Mouse (Mus musculus) ES-E14 (cell line): ENCODE measurements around the gene Dnah7b. TPM values are rescaled to one million over a fixed set of nuclear protein-coding genes. Genes with fewer than 3 reads are reported as not detected.
"Not testable (repeated sequence)": the region's sequence is repeated elsewhere in the genome, so short reads cannot be mapped to it uniquely, and the experiment has no call there.

Experiments used
- DNase-seq: peaks from one replicate; pipeline ENCODE4 v3.0.0-alpha.2; 2013; ENCODE audit warnings: low read depth, low spot score
- H3K27ac ChIP-seq: 2 replicates; pipeline ENCODE4 v1.5.1; 2012; ENCODE audit warnings: low read depth, mild to moderate bottlenecking, low read length, moderate library complexity, mixed read lengths; ENCODE audit not compliant: poor library complexity, insufficient read depth, severe bottlenecking
- H3K36me3 ChIP-seq: 2 replicates; pipeline ENCODE4 v1.6.1; 2012; ENCODE audit warnings: mild to moderate bottlenecking, low read length, moderate library complexity, mixed read lengths; ENCODE audit not compliant: control insufficient read depth, poor library complexity, insufficient read depth, severe bottlenecking
- H3K4me1 ChIP-seq, 2 experiments: fragments of 150-350 bp in 1 of 2; sonication (generic) in 1 of 2; 2 replicates each; pipeline ENCODE4 v1.6.1; 2012; ENCODE audit warnings: low read length in 2 of 2, mild to moderate bottlenecking in 1 of 2, mixed read lengths in 1 of 2; ENCODE audit not compliant: control insufficient read depth in 2 of 2, insufficient read depth in 2 of 2, poor library complexity in 1 of 2
- H3K4me3 ChIP-seq, 2 experiments: fragments of 150-350 bp in 1 of 2; sonication (generic) in 1 of 2; 2 replicates each; pipeline ENCODE4 v1.5.1; 2012; ENCODE audit warnings: low read length in 2 of 2, low read depth in 1 of 2, mild to moderate bottlenecking in 1 of 2, mixed read lengths in 1 of 2; ENCODE audit not compliant: insufficient read depth in 1 of 2, poor library complexity in 1 of 2, severe bottlenecking in 1 of 2
- H3K9ac ChIP-seq: 2 replicates; pipeline ENCODE4 v1.6.1; 2012; ENCODE audit warnings: low read depth, mild to moderate bottlenecking, low read length, mixed read lengths; ENCODE audit not compliant: poor library complexity, insufficient read depth, severe bottlenecking
- H3K9me3 ChIP-seq: fragments of 150-350 bp; sonication (generic); 2 replicates; pipeline ENCODE4 v1.6.1; 2012; ENCODE audit warnings: low read depth, mild to moderate bottlenecking, low read length; ENCODE audit not compliant: control insufficient read depth, insufficient read depth
- CHD2 ChIP-seq: IDR thresholded peaks from 2 replicates; pipeline ENCODE4 v1.6.1; 2014; ENCODE audit warnings: mild to moderate bottlenecking, low read depth, low read length, inconsistent platforms
- ZC3H11A ChIP-seq: IDR thresholded peaks from 2 replicates; pipeline ENCODE4 v1.6.1; 2012; ENCODE audit warnings: low read depth, mild to moderate bottlenecking, inconsistent platforms, low read length, borderline replicate concordance
- ZNF384 ChIP-seq: IDR thresholded peaks from 2 replicates; pipeline ENCODE4 v1.6.1; 2012; ENCODE audit warnings: low read depth, low read length, inconsistent platforms
- in situ Hi-C, 2 experiments: fragments of 600-800 bp; cut with MboI; formaldehyde crosslinking; loops; one replicate each; pipeline ENCODE4 v1.15.1; 2025; ENCODE audit warnings: low sequenced_read_pairs in 2 of 2, inconsistent platforms in 1 of 2; ENCODE audit not compliant: unreplicated experiment in 2 of 2
- total RNA-seq: library from RNA; depleted of rRNA; stranded (reverse); fragments of 300-350 nt; gene quantifications from 2 replicates; pipeline ENCODE4 v1.2.3, GENCODE M21; 2012

Dnah7b gene
- total RNA-seq, 1 experiment, result 0.22 TPM

DNA sequence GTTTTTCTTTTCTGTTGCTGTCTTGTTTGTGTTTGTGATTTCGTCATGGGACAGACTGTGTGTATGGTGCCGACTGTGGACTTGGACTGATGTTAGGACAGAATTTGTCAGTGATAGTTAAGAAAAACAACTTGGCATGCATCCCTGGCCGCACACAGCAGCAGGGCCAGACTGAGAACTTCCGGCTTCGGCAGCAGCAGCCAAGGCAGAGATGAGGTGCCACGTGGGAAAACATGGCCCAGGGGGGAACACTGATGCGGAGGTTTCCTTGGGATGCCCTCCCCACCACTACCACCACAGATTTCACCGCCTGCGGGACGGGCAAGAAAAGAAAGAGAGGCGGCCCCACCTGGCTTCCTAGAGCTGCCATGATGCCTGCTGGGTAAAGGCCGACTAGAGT lies 205.8 kb downstream of the Dnah7b start:
- no peak for DNase-seq
- TF ChIP-seq CHD2 (no peak), ZNF384 (no peak), ZC3H11A (no peak)
- Histone ChIP-seq H3K9me3 (no peaks in the 10 kb centered on the region), H3K27ac (no peak overlapping the region), H3K36me3 (no peaks in the 10 kb centered on the region), H3K4me1 (no peaks in the 10 kb centered on the region), H3K4me3 (no peak overlapping the region), H3K9ac (no peak overlapping the region)
- in situ Hi-C loops, result no loop called here

DNA sequence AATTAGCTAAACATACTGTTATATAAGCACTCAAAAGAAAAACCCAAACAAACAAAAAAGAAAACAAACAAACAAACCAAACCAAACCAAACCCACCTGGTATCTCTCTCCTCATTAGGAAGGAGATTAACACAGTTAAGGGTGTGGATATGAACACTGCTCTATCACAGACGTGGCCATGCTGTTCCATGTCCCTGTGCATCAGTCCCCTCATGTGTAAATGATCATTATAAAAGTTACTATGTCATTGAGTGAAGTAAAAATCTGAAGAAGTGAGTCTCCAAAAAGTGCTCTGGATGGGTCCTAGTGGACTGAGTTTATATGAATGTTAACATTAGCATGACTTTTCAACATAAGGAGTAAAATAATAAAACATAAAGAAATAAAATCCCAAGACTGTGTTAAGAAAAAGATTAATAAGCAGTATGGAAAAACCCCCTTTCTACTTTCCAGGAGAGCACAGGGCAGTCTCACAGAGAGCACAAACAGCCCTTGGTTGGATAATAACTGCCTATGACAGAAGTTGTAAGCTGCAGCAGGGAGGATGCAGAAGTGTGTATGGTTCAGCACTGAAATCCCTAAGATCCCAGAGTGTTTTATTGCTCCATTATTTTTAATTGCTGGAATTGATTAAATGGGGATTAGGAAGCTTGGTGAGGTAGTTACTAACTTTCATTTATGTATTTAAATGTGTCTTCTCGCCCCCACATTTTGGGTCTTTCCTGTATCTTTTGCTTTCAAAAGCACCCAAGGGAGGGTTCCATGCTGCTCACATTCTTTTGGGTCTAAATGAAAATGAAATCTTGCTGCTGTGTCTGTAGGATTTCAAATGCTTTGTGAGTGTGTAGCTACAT lies 212.2 kb downstream of the Dnah7b start:
- in situ Hi-C loops, DNase-seq: not testable (repeated sequence)

DNA sequence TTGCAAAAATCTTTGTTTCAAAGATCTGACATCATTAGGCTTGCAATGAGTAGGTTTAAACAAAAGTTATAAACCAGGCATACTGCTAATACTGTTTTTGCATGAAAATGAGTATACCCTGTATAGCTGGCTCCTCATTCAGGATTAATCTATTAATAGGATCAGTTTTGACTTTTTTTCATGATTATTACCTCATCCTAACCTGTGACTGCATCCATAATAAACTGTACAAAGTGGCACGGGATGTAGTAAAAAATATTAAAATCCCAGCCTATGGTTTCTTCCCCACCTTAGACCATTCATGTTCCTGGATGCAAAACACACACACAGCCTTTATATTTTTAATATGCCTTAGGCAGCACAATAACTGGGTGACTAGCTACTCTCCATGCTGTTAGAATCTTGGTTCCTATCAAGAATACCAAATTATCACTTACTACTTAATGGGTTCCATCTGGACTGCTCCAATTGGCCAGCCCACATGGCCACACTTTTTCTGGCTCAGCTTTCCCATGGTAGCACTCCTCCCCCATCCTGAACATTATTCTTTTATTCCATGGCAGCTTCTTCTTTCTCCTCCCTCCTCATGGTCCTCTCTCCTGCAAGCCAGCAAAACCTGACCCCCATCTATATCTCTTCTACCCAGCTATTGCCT lies 212.9 kb downstream of the Dnah7b start:
- H3K4me3 ChIP-seq, H3K9me3 ChIP-seq, H3K36me3 ChIP-seq, in situ Hi-C loops, DNase-seq, H3K27ac ChIP-seq, H3K9ac ChIP-seq, H3K4me1 ChIP-seq: not testable (repeated sequence)

More for the DNA sequence above, 212.2 kb downstream of the Dnah7b start:
- not testable (repeated sequence) for H3K9me3 ChIP-seq, H3K9ac ChIP-seq, H3K4me1 ChIP-seq, H3K27ac ChIP-seq, H3K36me3 ChIP-seq, H3K4me3 ChIP-seq

- H3K9me3 ChIP-seq, DNase-seq, H3K36me3 ChIP-seq, H3K9ac ChIP-seq, H3K4me3 ChIP-seq, H3K27ac ChIP-seq, in situ Hi-C loops, H3K4me1 ChIP-seq: not testable (repeated sequence)
Measured at GRCm38 (mm10) chr1:46294451-46294850, 228.3 kb downstream of the Dnah7b start.

DNA sequence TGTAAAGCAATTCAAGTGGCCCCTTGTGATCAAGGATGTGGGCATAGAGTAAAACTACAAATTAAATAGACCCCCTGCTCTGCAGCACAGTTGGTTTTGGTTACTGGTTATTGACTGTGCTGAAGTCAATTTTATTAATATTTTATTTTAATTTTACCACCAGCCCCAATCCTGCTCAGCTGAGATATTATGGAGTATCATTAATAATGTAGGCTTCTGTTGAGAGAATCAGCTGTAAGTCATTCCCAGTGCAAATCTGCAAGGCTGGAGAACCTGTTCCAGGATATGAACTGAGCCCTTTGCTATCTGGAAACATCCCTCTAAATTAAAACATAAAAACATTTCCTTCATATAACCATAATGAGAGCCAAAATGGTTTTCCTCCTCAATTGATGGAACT lies 259.8 kb downstream of the Dnah7b start:
- H3K9ac ChIP-seq, H3K27ac ChIP-seq, H3K4me1 ChIP-seq, DNase-seq, in situ Hi-C loops, H3K9me3 ChIP-seq, H3K36me3 ChIP-seq, H3K4me3 ChIP-seq: not testable (repeated sequence)

DNA sequence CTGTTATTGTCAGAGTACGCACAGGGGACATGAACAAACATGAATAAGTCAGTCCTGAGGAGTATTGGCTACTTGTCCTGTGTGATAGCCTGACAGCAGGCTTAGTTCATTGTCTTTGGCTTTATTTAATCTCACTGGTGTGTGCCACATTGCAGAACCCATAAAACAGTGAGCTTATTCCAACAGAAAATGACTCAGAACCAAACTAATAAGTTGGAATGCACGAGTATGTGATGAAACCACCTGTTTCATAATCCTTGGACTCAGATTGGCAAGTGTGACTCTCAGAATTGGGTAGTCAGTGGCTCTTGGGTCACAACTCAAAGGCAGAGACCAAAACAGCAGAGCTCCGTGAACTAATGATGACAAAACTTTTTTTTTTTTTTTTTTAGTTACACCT lies 279.2 kb downstream of the Dnah7b start:
- H3K9me3 ChIP-seq, H3K4me1 ChIP-seq, H3K27ac ChIP-seq, DNase-seq, H3K4me3 ChIP-seq, H3K36me3 ChIP-seq, in situ Hi-C loops, H3K9ac ChIP-seq: not testable (repeated sequence)

GRCm38 (mm10) chr1:46380641-46381040 lies 314.5 kb downstream of the Dnah7b start:
- in situ Hi-C loops, H3K9me3 ChIP-seq, DNase-seq: not testable (repeated sequence)

More at GRCm38 (mm10) chr1:46380641-46381040, 314.5 kb downstream of the Dnah7b start:
- not testable (repeated sequence) for H3K4me3 ChIP-seq, H3K36me3 ChIP-seq, H3K27ac ChIP-seq, H3K4me1 ChIP-seq, H3K9ac ChIP-seq
